ENCODE assay signal across 8 mouse cellular contexts in genomic region chr6:126569809-126570208, GRCm38 (mm10). TPM values are rescaled to one million over a fixed set of nuclear protein-coding genes. Genes with fewer than 3 reads are reported as not detected.
DNase-seq lines count a peak whose midpoint lies in the region.

No protein-coding gene starts in this region.

- intact Hi-C loops in left cerebral cortex, postnatal 14 days (cut with DNase I) = loop anchor here (10.0 kb wide), 1 partner anchor 215 kb away; no protein-coding TSS in a partner anchor

- peak; percentile 37 for DNase-seq in adrenal gland, postnatal 14 days
- DNase-seq in adrenal gland, adult 18-20 months (ENCODE audit: low spot score in 2 of 2) = no peak
- peak; percentile 55 for DNase-seq in Muller cell, postnatal 12 days (ENCODE audit: inconsistent ontology term)
- DNase-seq in cerebellum, postnatal 25 days = peak; percentile 80 to 85
- DNase-seq in left cerebral cortex, postnatal 14 days (ENCODE audit: low spot score in 2 of 2) = peak; percentile 68 to 83
- DNase-seq in c-Kit-positive CD71-positive TER-119-positive erythroid progenitor cells, embryonic 14.5 days (ENCODE audit: low spot score) = no peak
- no peak for DNase-seq in lung, postnatal 25 days (ENCODE audit: low spot score)
- no peak for DNase-seq in lung, postnatal 4 days

RNA-seq across cellular contexts. Expression of gene Kcna5, which starts 34.6 kb away (rescaled TPM):
- total RNA-seq in adrenal gland, postnatal 14 days (2021) = 7.0 and 9.7 TPM in 2 replicates
- total RNA-seq in adrenal gland, adult 18-20 months (2021) = 1 to 10 TPM; 2.4 to 4.0 TPM
- total RNA-seq in left cerebral cortex, postnatal 14 days (2021) = 1 to 10 TPM; 3.2 to 3.8 TPM

Comparison
In these comparisons a context has a peak if more than half of its experiments do, and no peak if none do; other contexts are left out.
1. DNase-seq: peak in adrenal gland, postnatal 14 days (single experiment), Muller cell, postnatal 12 days (single experiment), cerebellum, postnatal 25 days (2 of 2) and left cerebral cortex, postnatal 14 days (2 of 2); none in adrenal gland, adult 18-20 months (0 of 2), c-Kit-positive CD71-positive TER-119-positive erythroid progenitor cells, embryonic 14.5 days (single experiment), lung, postnatal 25 days (single experiment) and lung, postnatal 4 days (0 of 2).